Mouse (Mus musculus) CD4-positive, CD25-positive, alpha-beta regulatory T cell, adult 4 months (primary cell): ENCODE results near the gene Tjp3. TPM values are rescaled to one million over a fixed set of nuclear protein-coding genes. Genes with fewer than 3 reads are reported as not detected.
"Not testable (repeated sequence)": the region's sequence is repeated elsewhere in the genome, so short reads cannot be mapped to it uniquely, and the experiment has no call there.

Source experiments
- ATAC-seq: one replicate; pipeline ENCODE4 v1.8.0; 2017
- polyA plus RNA-seq, 2 experiments: library from polyadenylated mRNA; unstranded; fragments of 100-300 nt; shearing (Covaris generic); gene quantifications; one replicate each; pipeline ENCODE4 v1.2.1; 2017

Tjp3 gene
- polyA plus RNA-seq, 2 experiments from 2014 or later: 2.4 to 2.6 TPM

DNA sequence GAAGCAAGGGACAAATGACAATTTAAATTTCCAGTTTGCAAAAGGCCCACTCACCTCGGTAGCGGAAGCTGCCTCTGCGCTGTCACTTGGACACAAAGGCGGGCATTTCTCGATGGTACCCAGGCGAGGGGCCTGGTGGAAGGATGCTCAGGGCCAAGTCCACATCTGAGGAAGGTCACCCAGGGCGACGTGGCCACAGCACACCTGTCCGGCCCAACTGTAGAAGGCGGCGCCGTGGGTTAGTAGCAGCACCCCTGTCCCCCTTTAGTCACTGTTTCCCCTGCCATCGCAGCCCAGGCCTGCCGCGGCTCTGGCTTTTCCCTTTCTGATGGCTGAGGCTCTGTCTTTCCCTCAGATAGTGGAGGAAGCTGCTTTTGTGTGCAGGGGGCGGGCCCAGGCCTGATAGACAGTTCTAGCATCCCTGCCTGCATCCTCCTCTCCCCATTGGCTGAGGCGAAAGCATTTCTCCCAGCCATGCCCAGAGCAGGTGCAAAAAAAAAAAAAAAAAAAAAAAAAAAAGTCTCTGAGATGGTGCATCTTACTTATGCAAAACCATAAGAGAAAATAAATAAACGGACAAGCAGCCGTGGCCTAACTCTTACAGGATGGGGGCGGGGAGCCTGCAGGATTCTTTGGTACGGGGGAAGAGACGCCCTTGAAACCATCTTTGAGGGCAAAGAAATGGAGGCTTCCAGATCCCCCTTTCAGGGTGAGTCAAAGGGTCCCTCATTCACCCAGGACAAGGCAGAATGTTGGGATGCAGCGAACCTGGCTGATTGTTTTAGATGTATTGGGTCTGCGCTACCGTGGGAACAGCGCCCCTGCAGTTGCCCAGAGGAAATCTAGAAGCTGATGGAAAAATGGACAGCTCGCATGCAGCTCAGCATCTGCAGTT lies 60.7 kb downstream of the Tjp3 start, which contains the start of gene Atcay:
TSS of gene Atcay (minus strand) at position 396 of the 895 bp plus-strand sequence.
- ATAC-seq: peak; percentile 49

DNA sequence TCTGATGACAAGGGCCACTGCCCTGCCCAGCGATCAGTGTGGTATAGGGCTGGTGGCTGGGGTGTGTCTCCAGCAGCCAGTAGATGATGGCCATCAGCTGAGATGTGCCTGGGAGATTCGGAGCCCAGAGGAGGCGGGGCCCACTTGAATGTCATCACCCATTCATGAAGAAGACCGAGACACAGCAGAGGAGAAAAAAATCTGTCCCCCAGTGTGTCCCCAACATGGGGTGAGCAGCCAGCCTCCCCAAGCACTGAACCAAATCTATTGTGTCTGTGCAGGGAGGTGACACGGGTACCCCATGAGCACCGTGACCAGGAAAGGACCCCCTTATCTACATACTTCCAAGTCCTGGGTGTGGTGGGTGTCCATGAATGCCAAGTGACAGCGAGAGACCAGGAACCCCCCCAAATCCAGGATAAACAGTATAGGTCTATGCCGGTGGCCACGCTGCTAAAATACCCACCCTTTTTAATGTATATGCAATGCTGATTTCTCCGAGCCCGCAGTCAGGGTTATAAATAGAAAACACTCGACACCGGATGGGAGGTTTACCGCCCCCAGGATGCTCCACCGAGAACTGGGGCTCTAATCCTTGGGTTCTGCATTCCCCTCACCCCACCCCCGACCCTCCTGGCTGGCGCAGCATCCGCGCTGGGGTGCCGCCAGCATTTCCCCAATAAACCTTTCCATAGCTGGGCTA lies 61.5 kb downstream of the Tjp3 start:
- ATAC-seq: peak; percentile 36

DNA sequence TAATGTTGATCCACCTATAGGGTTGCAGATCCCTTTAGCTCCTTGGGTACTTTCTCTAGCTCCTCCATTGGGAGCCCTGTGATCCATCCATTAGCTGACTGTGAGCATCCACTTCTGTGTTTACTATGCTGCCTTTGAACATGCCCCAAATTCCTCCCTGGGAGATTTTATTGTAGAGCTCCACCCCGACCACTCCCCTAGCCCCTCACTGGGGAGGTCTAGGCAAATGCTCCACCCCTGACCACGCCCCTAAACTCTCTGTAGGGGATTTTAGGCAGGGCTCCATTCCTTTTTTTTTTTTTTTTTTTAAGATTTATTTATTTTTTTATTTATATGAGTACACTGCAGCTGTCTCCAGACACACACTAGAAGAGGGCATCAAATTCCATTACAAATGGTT lies 67.7 kb downstream of the Tjp3 start:
- ATAC-seq: not testable (repeated sequence)

Other genes starting within 250 kb of the Tjp3 start
- 100 to 1,000 TPM in 1 of 2 experiments, 10 to 100 TPM in 1; 78.9 to 148 TPM for gene Sgta, start 231.4 kb downstream of the Tjp3 start, polyA plus RNA-seq
- 1 to 10 TPM; 2.0 to 2.5 TPM for gene Thop1, start 221.5 kb downstream of the Tjp3 start, polyA plus RNA-seq
- not detected for gene Creb3l3, start 192.7 kb downstream of the Tjp3 start, polyA plus RNA-seq
- 10 to 100 TPM; 21.5 to 28.1 TPM for gene Map2k2, start 185.7 kb downstream of the Tjp3 start, polyA plus RNA-seq
- gene Zbtb7a, start 156.4 kb downstream of the Tjp3 start, polyA plus RNA-seq: 10 to 100 TPM in 1 of 2 experiments, 1 to 10 TPM in 1; 6.5 to 11.3 TPM
- 10 to 100 TPM; 17.1 to 20.0 TPM for gene Pias4, start 123.7 kb downstream of the Tjp3 start, polyA plus RNA-seq
- gene Eef2, start 115.0 kb downstream of the Tjp3 start, polyA plus RNA-seq: 1,000 to 10,000 TPM in 1 of 2 experiments, 100 to 1,000 TPM in 1; 934 to 1,665 TPM
- gene Dapk3, start 108.6 kb downstream of the Tjp3 start, polyA plus RNA-seq: 1 to 10 TPM; 1.3 to 2.6 TPM
- not detected for gene 4930442H23Rik, start 107.7 kb downstream of the Tjp3 start, polyA plus RNA-seq
- under 1 TPM; 0.31 to 0.44 TPM for gene Nmrk2, start 89.5 kb downstream of the Tjp3 start, polyA plus RNA-seq
- 1 to 10 TPM; 4.0 to 6.2 TPM for gene Atcay, start 60.7 kb downstream of the Tjp3 start, polyA plus RNA-seq
- gene Zfr2, start 58.4 kb downstream of the Tjp3 start, polyA plus RNA-seq: 1 to 10 TPM; 1.6 to 1.7 TPM
- gene Matk, start 38.6 kb downstream of the Tjp3 start, polyA plus RNA-seq: 100 to 1,000 TPM in 1 of 2 experiments, 10 to 100 TPM in 1; 63.6 to 103 TPM
- gene Mrpl54, start 24.6 kb downstream of the Tjp3 start, polyA plus RNA-seq: 100 to 1,000 TPM; 111 to 132 TPM
- gene Apba3, start 24.6 kb downstream of the Tjp3 start, polyA plus RNA-seq: 10 to 100 TPM; 12.5 to 14.8 TPM
- 10 to 100 TPM; 14.6 to 15.1 TPM for gene Pip5k1c, start 1.4 kb upstream of the Tjp3 start, polyA plus RNA-seq
- gene Cactin, start 29.5 kb upstream of the Tjp3 start, polyA plus RNA-seq: 1 to 10 TPM; 4.2 to 4.7 TPM
- gene Tbxa2r, start 37.1 kb upstream of the Tjp3 start, polyA plus RNA-seq: 10 to 100 TPM; 19.3 to 22.0 TPM
- gene Gipc3, start 51.7 kb upstream of the Tjp3 start, polyA plus RNA-seq: under 1 TPM; 0.15 to 0.28 TPM
- 10 to 100 TPM; 14.4 to 17.3 TPM for gene Hmg20b, start 58.9 kb upstream of the Tjp3 start, polyA plus RNA-seq
- gene Mfsd12, start 65.9 kb upstream of the Tjp3 start, polyA plus RNA-seq: 1 to 10 TPM; 1.3 to 1.5 TPM
- 1 to 10 TPM in 1 of 2 experiments, under 1 TPM in 1; 0.34 to 2.0 TPM for gene 4930404N11Rik, start 74.2 kb upstream of the Tjp3 start, polyA plus RNA-seq
- gene Fzr1, start 86.9 kb upstream of the Tjp3 start, polyA plus RNA-seq: 10 to 100 TPM; 12.3 to 16.4 TPM
- 10 to 100 TPM in 1 of 2 experiments, 1 to 10 TPM in 1; 9.4 to 13.9 TPM for gene Dohh, start 92.8 kb upstream of the Tjp3 start, polyA plus RNA-seq
- gene Gm48551, start 92.9 kb upstream of the Tjp3 start, polyA plus RNA-seq: 1 to 10 TPM; 2.2 to 3.7 TPM
- 1 to 10 TPM in 1 of 2 experiments, under 1 TPM in 1; 0.71 to 2.3 TPM for gene Gm48552, start 97.4 kb upstream of the Tjp3 start, polyA plus RNA-seq
- 10 to 100 TPM in 1 of 2 experiments, 1 to 10 TPM in 1; 9.0 to 10.8 TPM for gene Smim24, start 101.5 kb upstream of the Tjp3 start, polyA plus RNA-seq
- gene Nfic, start 164.1 kb upstream of the Tjp3 start, polyA plus RNA-seq: 10 to 100 TPM; 14.2 to 19.2 TPM
- gene Celf5, start 191.1 kb upstream of the Tjp3 start, polyA plus RNA-seq: 1 to 10 TPM in 1 of 2 experiments, under 1 TPM in 1; 0.53 to 1.1 TPM
- gene Ncln, start 204.8 kb upstream of the Tjp3 start, polyA plus RNA-seq: 10 to 100 TPM; 41.9 to 63.2 TPM
- gene S1pr4, start 208.6 kb upstream of the Tjp3 start, polyA plus RNA-seq: 10 to 100 TPM; 53.2 to 76.8 TPM
- gene Gna15, start 232.6 kb upstream of the Tjp3 start, polyA plus RNA-seq: 10 to 100 TPM; 28.5 to 31.9 TPM